Mouse (Mus musculus): ENCODE data around the gene Rnf214. TPM values are rescaled to one million over a fixed set of nuclear protein-coding genes. Genes with fewer than 3 reads are reported as not detected.
A peak's percentile ranks its signal among the peaks of the same experiment; 100 is the strongest.

Rnf214 gene
- polyA plus RNA-seq, 1 experiment from 2014 or later, result 98.3 TPM

DNA sequence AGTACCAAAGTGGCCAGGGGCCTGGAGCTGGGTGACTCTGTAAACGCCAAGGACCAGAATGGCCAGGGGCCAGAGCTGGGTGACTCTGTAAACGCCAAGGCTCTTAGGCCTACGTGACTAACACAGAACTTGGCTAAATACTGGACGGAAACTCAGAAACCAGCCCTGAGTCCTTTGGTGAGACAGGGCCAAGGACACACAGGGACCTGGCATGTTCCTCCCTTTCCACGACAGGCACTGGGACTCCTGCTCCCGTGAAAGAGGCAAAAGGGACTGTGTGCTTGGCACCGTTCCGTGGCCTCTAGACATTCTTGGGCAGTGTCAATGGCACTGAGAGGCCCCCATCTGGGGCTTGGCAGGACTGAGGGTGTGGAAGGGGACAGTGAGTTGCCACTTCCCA, 31.4 kb upstream of the Rnf214 start:
- Histone ChIP-seq H3K9ac (replicated peaks; ENCODE audit: low read depth, low read length) (no peak overlapping the region), H3K27me3 (replicated peaks; ENCODE audit: control insufficient read depth, insufficient read depth, low read length) (0 out of 2 replicates have a peak, but pooled peaks cover 4% of the 10 kb centered on the region), H3K4me2 (ENCODE audit: low read length) (no peak overlapping the region), H3K4me1 (replicated peaks; ENCODE audit: control insufficient read depth, insufficient read depth, low read length) (peaks cover 5% of the 10 kb centered on the region), H3K27ac (ENCODE audit: low read length) (no peak overlapping the region), H3K4me3 (replicated peaks; ENCODE audit: low read length) (no peak overlapping the region), H3K9me3 (ENCODE audit: control insufficient read depth, low read length) (no peaks in the 10 kb centered on the region), H3K36me3 (ENCODE audit: control insufficient read depth, insufficient read depth) (peaks cover 17% of the 10 kb centered on the region; the same call in 1 of the 2 replicates)
- 91% methylated on average over 8 of the region's 8 CpGs for WGBS
- no peak for ATAC-seq

- Histone ChIP-seq H3K4me1 (replicated peaks; ENCODE audit: control insufficient read depth, insufficient read depth, low read length) (peaks cover 5% of the 10 kb centered on the region), H3K4me2 (ENCODE audit: low read length) (no peak overlapping the region), H3K4me3 (replicated peaks; ENCODE audit: low read length) (no peak overlapping the region), H3K9me3 (ENCODE audit: control insufficient read depth, low read length) (no peaks in the 10 kb centered on the region), H3K27ac (ENCODE audit: low read length) (no peak overlapping the region), H3K9ac (replicated peaks; ENCODE audit: low read depth, low read length) (no peak overlapping the region), H3K27me3 (replicated peaks; ENCODE audit: control insufficient read depth, insufficient read depth, low read length) (0 out of 2 replicates have a peak, but pooled peaks cover 4% of the 10 kb centered on the region), H3K36me3 (ENCODE audit: control insufficient read depth, insufficient read depth) (peaks cover 10% of the 10 kb centered on the region; the same call in 1 of the 2 replicates)
- 26% methylated on average over 3 of the region's 3 CpGs for WGBS
- ATAC-seq, result peak; percentile 57; the same call in 1 of the 2 replicates
Observed at GRCm38 (mm10) chr9:45936883-45937282, 30.2 kb upstream of the Rnf214 start.

GRCm38 (mm10) chr9:45935628-45936210, 29.0 kb upstream of the Rnf214 start, which contains the start of gene Tagln:
TSS of gene Tagln (minus strand) at chr9:45936058.
- ATAC-seq, result no peak
- H3K9ac ChIP-seq (replicated peaks; ENCODE audit: low read depth, low read length), result no peak within 1 kb of the TSS

DNA sequence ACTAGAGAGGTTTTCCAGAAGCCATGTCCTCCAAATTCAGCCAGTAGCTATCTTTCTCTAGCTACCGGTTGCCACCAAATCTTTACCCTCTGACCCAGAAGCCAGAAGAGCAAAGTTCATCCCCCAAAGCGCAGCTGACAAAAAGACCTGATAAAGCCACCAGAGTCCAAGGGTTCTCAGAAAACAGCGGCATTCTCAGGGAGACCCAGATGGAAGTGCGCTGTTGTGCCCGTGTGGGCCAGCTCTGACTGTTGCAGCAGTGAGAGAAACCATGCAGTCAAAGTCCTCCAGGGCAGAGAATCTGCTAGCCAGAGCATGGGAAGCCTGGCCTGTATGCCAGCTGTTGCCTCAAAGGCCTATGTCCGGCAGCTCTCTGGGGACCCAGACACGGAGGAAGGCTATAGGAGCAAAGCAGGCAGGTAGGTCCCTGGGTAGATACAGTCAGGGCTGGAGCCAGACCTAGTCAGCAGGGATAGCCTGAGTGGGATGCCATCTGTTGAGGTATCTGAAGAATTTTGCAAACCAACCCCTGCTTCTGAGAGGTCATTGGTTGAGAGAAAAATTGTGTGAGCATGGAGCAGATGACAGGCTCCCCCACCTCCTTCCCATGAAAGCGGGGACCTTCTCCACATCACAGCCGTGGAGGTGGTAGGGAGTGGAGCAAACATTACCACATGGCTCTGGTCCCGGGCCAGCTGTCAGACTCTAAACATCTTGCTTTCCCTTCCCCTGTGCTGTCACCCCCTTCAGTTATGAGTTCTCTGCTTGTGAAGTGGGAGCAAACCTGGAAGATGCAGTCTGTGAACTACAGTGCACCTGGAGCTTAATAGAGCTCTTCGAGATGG, 26.1 kb upstream of the Rnf214 start:
- H3K9ac ChIP-seq (replicated peaks; ENCODE audit: low read depth, low read length), result no peak overlapping the region
- ATAC-seq, result peak; percentile 43; the same call in 1 of the 2 replicates
- no peak overlapping the region for H3K4me3 ChIP-seq (replicated peaks; ENCODE audit: low read length)
- H3K9me3 ChIP-seq (ENCODE audit: control insufficient read depth, low read length), result no peaks in the 10 kb centered on the region
- H3K4me2 ChIP-seq (ENCODE audit: low read length), result no peak overlapping the region
- H3K27me3 ChIP-seq (replicated peaks; ENCODE audit: control insufficient read depth, insufficient read depth, low read length), result 0 out of 2 replicates have a peak, but pooled peaks cover 4% of the 10 kb centered on the region
- H3K27ac ChIP-seq (ENCODE audit: low read length), result no peak overlapping the region
- peaks cover 16% of the 10 kb centered on the region for H3K36me3 ChIP-seq (ENCODE audit: control insufficient read depth, insufficient read depth)
- WGBS, result 81% methylated on average over 11 of the region's 11 CpGs
- peaks cover 5% of the 10 kb centered on the region for H3K4me1 ChIP-seq (replicated peaks; ENCODE audit: control insufficient read depth, insufficient read depth, low read length)

More at GRCm38 (mm10) chr9:45935628-45936210, 29.0 kb upstream of the Rnf214 start, which contains the start of gene Tagln:
- H3K27me3 ChIP-seq (replicated peaks; ENCODE audit: control insufficient read depth, insufficient read depth, low read length), result 0 out of 2 replicates have a peak, but pooled peaks cover 4% of the 10 kb centered on the region
- H3K9me3 ChIP-seq (ENCODE audit: control insufficient read depth, low read length), result no peaks in the 10 kb centered on the region
- H3K4me1 ChIP-seq (replicated peaks; ENCODE audit: control insufficient read depth, insufficient read depth, low read length), result peaks cover 5% of the 10 kb centered on the region
- H3K4me3 ChIP-seq (replicated peaks; ENCODE audit: low read length), result no peak within 1 kb of the TSS
- H3K27ac ChIP-seq (ENCODE audit: low read length), result no peak within 1 kb of the TSS
- WGBS, result 7% methylated on average over 21 of the region's 21 CpGs
- peak within 1 kb of the TSS; percentile 33 for H3K4me2 ChIP-seq (ENCODE audit: low read length)
- H3K36me3 ChIP-seq (ENCODE audit: control insufficient read depth, insufficient read depth), result peaks cover 6% of the 10 kb centered on the region; the same call in 1 of the 2 replicates

GRCm38 (mm10) chr9:45931958-45932357, 25.2 kb upstream of the Rnf214 start:
- H3K27ac ChIP-seq (ENCODE audit: low read length), result no peak overlapping the region
- H3K9ac ChIP-seq (replicated peaks; ENCODE audit: low read depth, low read length), result no peak overlapping the region
- peaks cover 5% of the 10 kb centered on the region for H3K4me1 ChIP-seq (replicated peaks; ENCODE audit: control insufficient read depth, insufficient read depth, low read length)
- ATAC-seq, result no peak
- H3K4me3 ChIP-seq (replicated peaks; ENCODE audit: low read length), result no peak overlapping the region
- H3K36me3 ChIP-seq (ENCODE audit: control insufficient read depth, insufficient read depth), result peaks cover 22% of the 10 kb centered on the region
- no peak overlapping the region for H3K4me2 ChIP-seq (ENCODE audit: low read length)
- H3K9me3 ChIP-seq (ENCODE audit: control insufficient read depth, low read length), result no peaks in the 10 kb centered on the region
- H3K27me3 ChIP-seq (replicated peaks; ENCODE audit: control insufficient read depth, insufficient read depth, low read length), result 0 out of 2 replicates have a peak, but pooled peaks cover 4% of the 10 kb centered on the region
- 75% methylated on average over 1 of the region's 1 CpGs for WGBS

- no peak for ATAC-seq
- no peak overlapping the region for H3K27ac ChIP-seq (ENCODE audit: low read length)
- H3K9me3 ChIP-seq (ENCODE audit: control insufficient read depth, low read length), result no peaks in the 10 kb centered on the region
- H3K27me3 ChIP-seq (replicated peaks; ENCODE audit: control insufficient read depth, insufficient read depth, low read length), result no peaks in the 10 kb centered on the region
- H3K9ac ChIP-seq (replicated peaks; ENCODE audit: low read depth, low read length), result no peak overlapping the region
- no peak overlapping the region for H3K4me3 ChIP-seq (replicated peaks; ENCODE audit: low read length)
- H3K4me2 ChIP-seq (ENCODE audit: low read length), result no peak overlapping the region
- H3K36me3 ChIP-seq (ENCODE audit: control insufficient read depth, insufficient read depth), result peaks cover 30% of the 10 kb centered on the region
- no peaks in the 10 kb centered on the region for H3K4me1 ChIP-seq (replicated peaks; ENCODE audit: control insufficient read depth, insufficient read depth, low read length)
- 89% methylated on average over 5 of the region's 5 CpGs for WGBS
Observed at GRCm38 (mm10) chr9:45929285-45929684, 22.6 kb upstream of the Rnf214 start.

DNA sequence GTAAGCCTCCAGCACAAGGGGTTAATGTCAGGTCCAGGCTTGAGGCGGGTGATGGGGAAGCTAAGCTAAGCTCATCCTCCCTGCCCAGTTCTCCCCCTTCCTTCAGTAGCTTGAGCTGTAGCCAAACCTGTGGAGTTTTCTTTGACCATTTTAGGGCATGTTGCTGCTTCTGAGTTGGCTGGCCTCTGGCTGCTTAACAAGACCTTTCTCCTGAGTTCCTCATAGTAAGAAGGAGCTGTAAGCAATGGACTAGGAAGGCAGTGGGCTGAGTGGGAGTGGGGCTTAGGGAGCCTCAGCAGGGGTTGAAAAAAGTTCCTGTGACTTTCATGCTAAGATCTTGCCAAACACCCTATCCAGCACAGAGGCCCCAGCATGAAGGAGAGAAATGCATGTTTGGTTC, 13.2 kb upstream of the Rnf214 start:
- WGBS, result 57% methylated on average over 1 of the region's 1 CpGs
- H3K36me3 ChIP-seq (ENCODE audit: control insufficient read depth, insufficient read depth), result peaks cover 32% of the 10 kb centered on the region
- ATAC-seq, result no peak

DNA sequence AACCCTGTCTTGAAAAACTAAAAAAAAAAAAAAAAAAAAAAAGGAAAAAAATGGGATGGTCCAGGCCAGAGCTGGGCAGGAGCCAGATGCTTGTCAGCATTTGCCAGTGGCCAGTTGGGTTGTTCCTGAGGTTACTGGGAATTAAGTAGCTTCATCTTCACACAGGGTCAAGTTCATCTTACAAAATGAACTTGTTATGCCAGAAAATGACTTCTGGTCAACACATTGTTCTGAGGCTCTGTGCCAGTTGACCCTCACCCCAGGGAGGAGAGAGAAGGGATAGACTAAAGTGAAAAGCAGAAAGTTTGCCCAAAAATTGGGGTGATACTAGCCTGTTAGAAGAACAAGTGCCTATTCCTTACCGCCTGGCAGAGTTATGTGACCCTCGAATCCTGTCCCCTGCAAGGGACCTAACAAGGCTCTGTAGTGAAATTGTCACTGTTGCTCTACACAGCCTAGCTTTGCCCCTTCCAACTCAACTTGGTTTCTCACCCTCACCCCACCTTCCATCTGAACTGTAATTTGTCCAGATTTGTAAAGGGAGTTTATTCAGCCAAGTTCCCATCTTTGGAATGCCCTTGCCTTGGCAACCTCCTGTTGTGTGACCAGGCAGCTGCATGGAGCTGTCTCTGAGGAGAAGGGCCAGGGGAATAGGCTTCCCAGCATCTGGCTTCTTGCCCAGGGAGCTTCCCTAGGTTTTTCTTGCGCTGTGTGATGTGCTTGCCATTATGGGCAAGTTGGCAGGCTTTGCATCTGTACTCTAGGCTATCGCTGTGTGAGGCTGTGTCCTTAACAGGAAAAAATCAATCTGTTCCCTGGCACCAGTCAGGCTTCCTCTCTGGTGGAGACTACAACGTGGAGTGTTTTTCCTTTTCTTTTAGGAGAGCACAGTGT, 10.6 kb upstream of the Rnf214 start:
- H3K4me2 ChIP-seq (ENCODE audit: low read length), result no peak overlapping the region
- no peaks in the 10 kb centered on the region for H3K27me3 ChIP-seq (replicated peaks; ENCODE audit: control insufficient read depth, insufficient read depth, low read length)
- no peaks in the 10 kb centered on the region for H3K9me3 ChIP-seq (ENCODE audit: control insufficient read depth, low read length)
- H3K4me3 ChIP-seq (replicated peaks; ENCODE audit: low read length), result no peak overlapping the region
- peaks cover 3% of the 10 kb centered on the region for H3K4me1 ChIP-seq (replicated peaks; ENCODE audit: control insufficient read depth, insufficient read depth, low read length)
- H3K27ac ChIP-seq (ENCODE audit: low read length), result no peak overlapping the region
- ATAC-seq, result peak; percentile 71
- H3K9ac ChIP-seq (replicated peaks; ENCODE audit: low read depth, low read length), result no peak overlapping the region
- peaks cover 30% of the 10 kb centered on the region for H3K36me3 ChIP-seq (ENCODE audit: control insufficient read depth, insufficient read depth)
- WGBS, result 54% methylated on average over 5 of the region's 5 CpGs

More for the DNA sequence above, 13.2 kb upstream of the Rnf214 start:
- H3K4me1 ChIP-seq (replicated peaks; ENCODE audit: control insufficient read depth, insufficient read depth, low read length), result peaks cover 3% of the 10 kb centered on the region
- H3K4me3 ChIP-seq (replicated peaks; ENCODE audit: low read length), result no peak overlapping the region
- no peaks in the 10 kb centered on the region for H3K27me3 ChIP-seq (replicated peaks; ENCODE audit: control insufficient read depth, insufficient read depth, low read length)
- no peaks in the 10 kb centered on the region for H3K9me3 ChIP-seq (ENCODE audit: control insufficient read depth, low read length)
- H3K27ac ChIP-seq (ENCODE audit: low read length), result no peak overlapping the region
- no peak overlapping the region for H3K9ac ChIP-seq (replicated peaks; ENCODE audit: low read depth, low read length)
- H3K4me2 ChIP-seq (ENCODE audit: low read length), result no peak overlapping the region
